Mouse (Mus musculus): ENCODE measurements at regions not wholly inside any gene's neighbourhood (a gene's known extent, or its start where the extent isn't known, plus 50 kb on each side); places are given as distances from the start of the nearest gene placed in this dataset.

- DNase-seq (ENCODE audit: low spot score) (no peak), ATAC-seq (ENCODE audit: insufficient read depth, low read depth) (no peak)
- Histone ChIP-seq H3K27me3 (ENCODE audit: control insufficient read depth, insufficient read depth, low read length) (no peaks in the 10 kb centered on the region), H3K4me2 (ENCODE audit: low read depth, low read length) (no peak overlapping the region), H3K9me3 (replicated peaks; ENCODE audit: control insufficient read depth, low read length) (no peaks in the 10 kb centered on the region), H3K4me3 (ENCODE audit: low read depth, low read length) (no peak overlapping the region), H3K27ac (ENCODE audit: low read depth) (no peak overlapping the region), H3K36me3 (replicated peaks; ENCODE audit: control insufficient read depth, insufficient read depth, low read length) (no peaks in the 10 kb centered on the region), H3K4me1 (ENCODE audit: control insufficient read depth, insufficient read depth) (no peaks in the 10 kb centered on the region), H3K9ac (replicated peaks; ENCODE audit: low read depth, low read length) (no peak overlapping the region)
- TF ChIP-seq EP300 (IDR thresholded peaks at IDR 0.05; ENCODE audit: low read depth) (no peak), CTCF (IDR thresholded peaks at IDR 0.05; ENCODE audit: low read depth) (no peak)
- 59% methylated on average over 2 of the region's 2 CpGs for WGBS
These were observed 467.7 kb downstream of the Pdha2 start for GRCm38 (mm10) chr3:140744501-140744900.

- no peak for ATAC-seq (ENCODE audit: insufficient read depth, low read depth)
- no peak overlapping the region for H3K4me2 ChIP-seq (ENCODE audit: low read depth, low read length)
- WGBS: 57% methylated on average over 1 of the region's 1 CpGs
- no peak overlapping the region for H3K27ac ChIP-seq (ENCODE audit: low read depth)
- no peak for DNase-seq (ENCODE audit: low spot score)
- no peaks in the 10 kb centered on the region for H3K9me3 ChIP-seq (replicated peaks; ENCODE audit: control insufficient read depth, low read length)
- H3K4me3 ChIP-seq (ENCODE audit: low read depth, low read length): no peak overlapping the region
- no peak overlapping the region for H3K9ac ChIP-seq (replicated peaks; ENCODE audit: low read depth, low read length)
- no peaks in the 10 kb centered on the region for H3K27me3 ChIP-seq (ENCODE audit: control insufficient read depth, insufficient read depth, low read length)
- H3K36me3 ChIP-seq (replicated peaks; ENCODE audit: control insufficient read depth, insufficient read depth, low read length): no peaks in the 10 kb centered on the region
- H3K4me1 ChIP-seq (ENCODE audit: control insufficient read depth, insufficient read depth): no peaks in the 10 kb centered on the region
- TF ChIP-seq CTCF (IDR thresholded peaks at IDR 0.05; ENCODE audit: low read depth) (no peak), EP300 (IDR thresholded peaks at IDR 0.05; ENCODE audit: low read depth) (no peak)
These were observed 471.7 kb downstream of the Pdha2 start for GRCm38 (mm10) chr3:140740430-140740829.

GRCm38 (mm10) chr3:140738654-140739369 lies 473.3 kb downstream of the Pdha2 start:
- Histone ChIP-seq H3K27ac (ENCODE audit: low read depth) (no peak overlapping the region), H3K4me2 (ENCODE audit: low read depth, low read length) (no peak overlapping the region), H3K27me3 (ENCODE audit: control insufficient read depth, insufficient read depth, low read length) (no peaks in the 10 kb centered on the region), H3K4me3 (ENCODE audit: low read depth, low read length) (no peak overlapping the region), H3K9ac (replicated peaks; ENCODE audit: low read depth, low read length) (no peak overlapping the region), H3K4me1 (ENCODE audit: control insufficient read depth, insufficient read depth) (no peaks in the 10 kb centered on the region), H3K36me3 (replicated peaks; ENCODE audit: control insufficient read depth, insufficient read depth, low read length) (no peaks in the 10 kb centered on the region), H3K9me3 (replicated peaks; ENCODE audit: control insufficient read depth, low read length) (no peaks in the 10 kb centered on the region)
- ATAC-seq (ENCODE audit: insufficient read depth, low read depth): no peak
- TF ChIP-seq EP300 (IDR thresholded peaks at IDR 0.05; ENCODE audit: low read depth) (no peak), CTCF (IDR thresholded peaks at IDR 0.05; ENCODE audit: low read depth) (no peak)
- 55% methylated on average over 8 of the region's 8 CpGs for WGBS
- DNase-seq (ENCODE audit: low spot score): no peak

- H3K4me1 ChIP-seq (ENCODE audit: control insufficient read depth, insufficient read depth): no peaks in the 10 kb centered on the region
- DNase-seq (ENCODE audit: low spot score) (no peak), ATAC-seq (ENCODE audit: insufficient read depth, low read depth) (no peak)
- no peak for TF ChIP-seq EP300 (IDR thresholded peaks at IDR 0.05; ENCODE audit: low read depth)
- no peak for TF ChIP-seq CTCF (IDR thresholded peaks at IDR 0.05; ENCODE audit: low read depth)
- H3K9me3 ChIP-seq (replicated peaks; ENCODE audit: control insufficient read depth, low read length): no peaks in the 10 kb centered on the region
- no peak overlapping the region for H3K9ac ChIP-seq (replicated peaks; ENCODE audit: low read depth, low read length)
- H3K27me3 ChIP-seq (ENCODE audit: control insufficient read depth, insufficient read depth, low read length): no peaks in the 10 kb centered on the region
- H3K4me2 ChIP-seq (ENCODE audit: low read depth, low read length): no peak overlapping the region
- no peak overlapping the region for H3K4me3 ChIP-seq (ENCODE audit: low read depth, low read length)
- H3K36me3 ChIP-seq (replicated peaks; ENCODE audit: control insufficient read depth, insufficient read depth, low read length): no peaks in the 10 kb centered on the region
- H3K27ac ChIP-seq (ENCODE audit: low read depth): no peak overlapping the region
These were observed 495.3 kb downstream of the Pdha2 start for GRCm38 (mm10) chr3:140716896-140717295.

GRCm38 (mm10) chr3:140707591-140708131 lies 504.5 kb downstream of the Pdha2 start:
- TF ChIP-seq CTCF (IDR thresholded peaks at IDR 0.05; ENCODE audit: low read depth): no peak
- TF ChIP-seq EP300 (IDR thresholded peaks at IDR 0.05; ENCODE audit: low read depth): no peak
- no peak overlapping the region for H3K4me2 ChIP-seq (ENCODE audit: low read depth, low read length)
- no peak overlapping the region for H3K9ac ChIP-seq (replicated peaks; ENCODE audit: low read depth, low read length)
- H3K36me3 ChIP-seq (replicated peaks; ENCODE audit: control insufficient read depth, insufficient read depth, low read length): no peaks in the 10 kb centered on the region
- 60% methylated on average over 3 of the region's 3 CpGs for WGBS
- H3K27ac ChIP-seq (ENCODE audit: low read depth): no peak overlapping the region
- no peaks in the 10 kb centered on the region for H3K9me3 ChIP-seq (replicated peaks; ENCODE audit: control insufficient read depth, low read length)
- no peak overlapping the region for H3K4me3 ChIP-seq (ENCODE audit: low read depth, low read length)
- H3K4me1 ChIP-seq (ENCODE audit: control insufficient read depth, insufficient read depth): no peaks in the 10 kb centered on the region
- DNase-seq (ENCODE audit: low spot score) (no peak), ATAC-seq (ENCODE audit: insufficient read depth, low read depth) (no peak)
- H3K27me3 ChIP-seq (ENCODE audit: control insufficient read depth, insufficient read depth, low read length): no peaks in the 10 kb centered on the region

- H3K27ac ChIP-seq (ENCODE audit: low read depth): no peak overlapping the region
- no peaks in the 10 kb centered on the region for H3K27me3 ChIP-seq (ENCODE audit: control insufficient read depth, insufficient read depth, low read length)
- no peaks in the 10 kb centered on the region for H3K4me1 ChIP-seq (ENCODE audit: control insufficient read depth, insufficient read depth)
- H3K9ac ChIP-seq (replicated peaks; ENCODE audit: low read depth, low read length): no peak overlapping the region
- TF ChIP-seq EP300 (IDR thresholded peaks at IDR 0.05; ENCODE audit: low read depth) (no peak), CTCF (IDR thresholded peaks at IDR 0.05; ENCODE audit: low read depth) (no peak)
- no peak overlapping the region for H3K4me2 ChIP-seq (ENCODE audit: low read depth, low read length)
- no peaks in the 10 kb centered on the region for H3K36me3 ChIP-seq (replicated peaks; ENCODE audit: control insufficient read depth, insufficient read depth, low read length)
- no peak for DNase-seq (ENCODE audit: low spot score)
- no peak overlapping the region for H3K4me3 ChIP-seq (ENCODE audit: low read depth, low read length)
- 81% methylated on average over 4 of the region's 4 CpGs for WGBS
- no peaks in the 10 kb centered on the region for H3K9me3 ChIP-seq (replicated peaks; ENCODE audit: control insufficient read depth, low read length)
- ATAC-seq (ENCODE audit: insufficient read depth, low read depth): no peak
These were observed 505.4 kb downstream of the Pdha2 start for GRCm38 (mm10) chr3:140706725-140707124.
